Mouse (Mus musculus) left cerebral cortex, adult 11 months (tissue): ENCODE measurements around the gene Chrdl2.
"Not testable (repeated sequence)": the region's sequence is repeated elsewhere in the genome, so short reads cannot be mapped to it uniquely, and the experiment has no call there.

Experiments used
- DNase-seq: peaks from one replicate; pipeline ENCODE4 v3.0.0; 2022; ENCODE audit warnings: low spot score

Gene Chrdl2

GRCm38 (mm10) chr7:100005790-100006189, at the start of gene Chrdl2:
TSS of gene Chrdl2 (plus strand) at chr7:100006172.
- DNase-seq = no peak

GRCm38 (mm10) chr7:99957226-99957965, 48.6 kb upstream of the Chrdl2 start:
- DNase-seq = no peak

GRCm38 (mm10) chr7:99960571-99960970, 45.4 kb upstream of the Chrdl2 start:
- DNase-seq = not testable (repeated sequence)

- no peak for DNase-seq
These were observed 44.5 kb upstream of the Chrdl2 start for GRCm38 (mm10) chr7:99961518-99961917.

GRCm38 (mm10) chr7:99962536-99963236, 43.3 kb upstream of the Chrdl2 start:
- no peak for DNase-seq

GRCm38 (mm10) chr7:99963237-99963860, 42.6 kb upstream of the Chrdl2 start:
- DNase-seq = no peak

- peak; percentile 48 for DNase-seq
These were observed 40.7 kb upstream of the Chrdl2 start for GRCm38 (mm10) chr7:99965020-99965841.

GRCm38 (mm10) chr7:99966011-99966721, 39.8 kb upstream of the Chrdl2 start:
- no peak for DNase-seq

- no peak for DNase-seq
These were observed 36.8 kb upstream of the Chrdl2 start for GRCm38 (mm10) chr7:99969151-99969550.

GRCm38 (mm10) chr7:99971926-99972325, 34.0 kb upstream of the Chrdl2 start:
- no peak for DNase-seq

- not testable (repeated sequence) for DNase-seq
These were observed 33.1 kb upstream of the Chrdl2 start for GRCm38 (mm10) chr7:99972912-99973311.

GRCm38 (mm10) chr7:99974208-99974970, 31.6 kb upstream of the Chrdl2 start:
- no peak for DNase-seq

GRCm38 (mm10) chr7:99975819-99976575, 30.0 kb upstream of the Chrdl2 start:
- no peak for DNase-seq

GRCm38 (mm10) chr7:99978041-99978440, 27.9 kb upstream of the Chrdl2 start:
- no peak for DNase-seq

- DNase-seq = no peak
These were observed 26.9 kb upstream of the Chrdl2 start for GRCm38 (mm10) chr7:99979081-99979480.

GRCm38 (mm10) chr7:99979546-99980131, 26.3 kb upstream of the Chrdl2 start:
- DNase-seq = no peak

- peak; percentile 89 for DNase-seq
These were observed 25.8 kb upstream of the Chrdl2 start, which contains the start of gene Rnf169 for GRCm38 (mm10) chr7:99980132-99980591. TSS of gene Rnf169 (minus strand) at chr7:99980448.

GRCm38 (mm10) chr7:99981311-99981710, 24.7 kb upstream of the Chrdl2 start:
- DNase-seq = no peak
